Mouse (Mus musculus) layer of hippocampus, postnatal 25 days (tissue): ENCODE measurements around the gene Smad1. TPM values are rescaled to one million over a fixed set of nuclear protein-coding genes. Genes with fewer than 3 reads are reported as not detected.
A peak's percentile ranks its signal among the peaks of the same experiment; 100 is the strongest.

Experiments used
- DNase-seq, 2 experiments: peaks; one replicate each; pipeline ENCODE4 v3.0.0; 2022; ENCODE audit warnings: mixed read lengths in 2 of 2, low spot score in 1 of 2; ENCODE audit errors: extremely low spot score in 1 of 2
- total RNA-seq, 2 experiments: library from RNA; stranded (reverse); gene quantifications; 2 replicates each; pipeline ENCODE4 v1.2.3; 2021

Smad1 gene
- total RNA-seq, 2 experiments from 2014 or later: 23.9 to 24.4 TPM

- DNase-seq: no peak
Measured at GRCm38 (mm10) chr8:79310801-79311200, 88.5 kb downstream of the Smad1 start.

GRCm38 (mm10) chr8:79305941-79306340 lies 93.4 kb downstream of the Smad1 start:
- no peak for DNase-seq

DNA sequence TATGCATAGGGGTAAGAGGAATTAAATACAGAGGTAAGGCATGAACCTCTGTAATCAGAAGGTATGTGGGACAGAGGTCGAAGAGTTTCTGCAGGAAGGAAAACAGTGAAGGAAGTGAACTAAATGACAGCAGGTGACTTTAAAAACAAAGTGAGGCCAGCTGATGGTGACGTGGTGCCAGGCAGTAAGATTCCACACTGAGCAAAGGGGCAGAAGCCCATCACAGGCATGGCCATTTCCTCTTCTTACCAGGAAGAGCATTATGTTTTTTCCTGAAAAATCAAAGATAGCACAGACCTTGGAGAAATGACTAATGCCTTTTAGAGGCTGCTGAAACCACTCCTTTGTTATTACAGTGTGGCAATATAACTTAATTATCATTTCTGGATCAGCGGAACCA lies 97.8 kb downstream of the Smad1 start:
- DNase-seq: no peak

- DNase-seq: no peak
Measured at GRCm38 (mm10) chr8:79299704-79300103, 99.6 kb downstream of the Smad1 start.

GRCm38 (mm10) chr8:79297763-79298162 lies 101.6 kb downstream of the Smad1 start:
- DNase-seq: peak; percentile 46 to 73

DNA sequence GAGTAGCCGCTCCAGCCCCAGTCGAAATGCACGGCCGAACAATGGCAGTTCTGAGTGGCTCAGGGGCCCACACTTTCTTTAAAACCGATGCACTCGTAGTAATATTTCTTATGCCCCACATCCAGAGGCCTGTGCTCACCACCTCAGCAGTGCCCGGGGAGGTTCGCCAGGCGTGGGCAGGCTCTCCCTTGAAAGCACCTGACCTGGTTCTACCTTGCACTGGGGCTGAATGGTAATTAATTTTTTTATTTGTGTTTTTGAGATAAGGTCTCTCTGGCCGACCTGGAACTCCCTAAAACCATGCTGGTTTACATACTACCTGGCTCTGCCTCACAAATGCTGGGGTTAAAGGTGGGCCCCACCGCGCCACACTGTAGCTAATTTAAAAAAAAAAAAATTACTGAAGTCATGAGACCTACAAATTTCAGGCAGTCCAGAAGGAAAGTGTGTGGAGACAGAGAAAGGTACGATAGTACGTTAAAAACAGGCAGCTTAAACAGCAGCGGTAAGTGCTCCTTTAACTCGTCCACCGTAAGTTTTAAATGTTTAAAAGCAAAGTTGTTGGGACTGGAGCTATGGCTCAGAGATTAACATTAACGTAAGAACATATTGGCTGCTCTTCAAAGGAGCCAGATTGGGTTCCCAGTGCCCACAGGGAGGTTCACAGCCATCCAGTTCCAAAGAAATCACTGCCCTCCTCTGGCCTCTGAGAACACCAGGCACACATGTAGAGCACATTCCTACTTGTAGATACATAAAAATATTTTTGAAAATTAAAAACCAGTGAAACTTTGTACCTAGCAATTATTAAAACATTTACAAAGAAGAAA lies 103.8 kb downstream of the Smad1 start:
- no peak for DNase-seq

- DNase-seq: peak; percentile 85 to 93
Measured at GRCm38 (mm10) chr8:79294610-79295275, 104.6 kb downstream of the Smad1 start, which contains the start of gene Mmaa. TSS of gene Mmaa (minus strand) at chr8:79294937.

- no peak for DNase-seq
Measured at GRCm38 (mm10) chr8:79293841-79294240, 105.5 kb downstream of the Smad1 start.

GRCm38 (mm10) chr8:79292712-79293264 lies 106.5 kb downstream of the Smad1 start:
- DNase-seq: no peak

DNA sequence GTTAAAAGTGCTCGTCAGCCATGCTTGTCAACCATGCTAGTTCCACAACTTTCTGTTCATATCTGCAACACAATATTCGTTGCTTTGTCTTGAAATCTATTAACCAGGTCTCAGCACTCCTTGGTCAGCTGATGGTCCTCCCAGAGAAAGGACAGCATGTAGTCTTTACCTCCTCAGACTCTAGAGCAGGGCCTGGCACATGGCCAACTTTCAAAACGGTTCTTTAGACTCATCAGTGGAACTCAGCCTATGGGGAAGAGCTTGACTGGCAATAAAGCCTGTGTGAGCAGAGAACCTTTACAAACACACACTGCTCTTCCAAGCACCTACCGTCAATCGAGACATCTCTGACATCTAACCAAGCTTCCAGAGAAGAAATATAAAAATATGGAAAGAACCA lies 109.7 kb downstream of the Smad1 start:
- DNase-seq: no peak

GRCm38 (mm10) chr8:79288681-79289080 lies 110.6 kb downstream of the Smad1 start:
- DNase-seq: no peak

Other genes with a start within 250 kb of the Smad1 start
- gene 1700011L22Rik, start 150.9 kb downstream of the Smad1 start, total RNA-seq: not detected
- 10 to 100 TPM; 25.0 to 25.9 TPM for gene Mmaa, start 104.6 kb downstream of the Smad1 start, total RNA-seq
- gene Otud4, start 240.1 kb upstream of the Smad1 start, total RNA-seq: 10 to 100 TPM; 36.0 to 36.7 TPM